Mouse (Mus musculus) skeletal muscle tissue, postnatal 0 days (tissue): Measurements from ENCODE around the gene Ehd2. TPM values are rescaled to one million over a fixed set of nuclear protein-coding genes. Genes with fewer than 3 reads are reported as not detected.

ENCODE experiments used
- polyA plus RNA-seq: library from polyadenylated mRNA; unstranded; fragments of >200 nt; fragmentation: Nextera tagmentation; extraction: Ambion mirVana; gene quantifications from 2 replicates; pipeline ENCODE4 v1.2.1, GENCODE M21; 2015

Ehd2 gene
- 66.9 and 87.8 TPM in 2 replicates for polyA plus RNA-seq

DNA sequence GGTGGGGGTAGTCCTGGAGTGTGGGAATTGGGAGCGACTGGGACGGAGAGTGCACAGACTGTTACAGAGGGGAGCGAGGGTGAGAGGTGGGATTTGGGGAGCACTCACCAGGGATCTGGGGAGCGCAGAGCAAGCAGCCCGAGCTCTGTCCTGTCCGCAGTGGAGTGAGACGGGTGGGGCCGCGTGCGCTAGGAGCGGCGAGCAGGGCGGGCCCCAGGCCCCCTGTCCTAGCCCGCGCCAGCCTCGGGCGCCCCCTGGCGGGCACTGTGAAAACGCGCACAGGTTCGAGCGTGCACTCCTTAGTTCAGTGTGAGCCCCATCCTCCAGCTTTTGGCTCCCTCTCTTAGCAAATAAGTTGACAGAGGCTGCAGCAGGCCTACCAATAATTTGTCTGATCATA is at the start of gene Ehd2:
Ehd2 (minus strand) TSS at position 256 of the 400 bp plus-strand sequence.

DNA sequence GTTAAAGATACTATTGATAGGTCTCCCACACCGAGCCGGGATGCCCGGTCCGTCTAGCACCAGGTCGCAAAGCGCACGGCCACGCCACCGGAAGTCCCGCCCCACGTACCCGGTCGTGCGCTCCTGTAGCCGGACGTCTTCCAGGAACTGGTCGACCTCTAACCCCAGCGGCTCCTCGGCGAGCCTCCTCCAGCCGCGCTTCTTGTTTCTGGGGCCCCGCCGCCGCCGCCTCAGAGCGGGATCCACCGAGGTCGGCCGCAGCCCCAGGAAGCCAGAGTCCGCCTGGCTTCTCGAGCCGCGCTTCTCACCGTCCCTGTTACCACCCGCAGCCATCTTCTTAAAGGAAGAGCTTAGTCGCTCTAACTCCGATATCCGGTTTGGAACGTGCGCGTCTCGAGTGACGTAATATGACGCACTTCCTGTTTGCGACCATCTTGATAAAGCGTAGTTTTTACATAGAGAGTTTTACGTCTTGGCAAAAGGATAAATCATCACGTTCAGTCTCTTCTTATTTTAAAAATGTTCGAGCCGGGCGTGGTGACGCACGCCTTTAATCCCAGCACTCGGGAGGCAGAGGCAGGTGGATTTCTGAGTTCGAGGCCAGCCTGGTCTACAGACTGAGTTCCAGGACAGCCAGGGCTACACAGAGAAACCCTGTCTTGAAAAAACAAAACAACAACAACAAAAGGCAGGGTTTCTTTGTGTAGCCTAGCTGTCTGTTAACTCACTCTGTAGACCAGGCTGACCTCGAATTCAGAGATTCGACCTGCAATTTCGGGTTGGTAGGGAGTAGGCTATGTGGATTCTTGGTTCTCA is 21.4 kb downstream of the Ehd2 start, which contains the start of gene Nop53:
Nop53 (minus strand) TSS at position 354 of the 816 bp plus-strand sequence.

DNA sequence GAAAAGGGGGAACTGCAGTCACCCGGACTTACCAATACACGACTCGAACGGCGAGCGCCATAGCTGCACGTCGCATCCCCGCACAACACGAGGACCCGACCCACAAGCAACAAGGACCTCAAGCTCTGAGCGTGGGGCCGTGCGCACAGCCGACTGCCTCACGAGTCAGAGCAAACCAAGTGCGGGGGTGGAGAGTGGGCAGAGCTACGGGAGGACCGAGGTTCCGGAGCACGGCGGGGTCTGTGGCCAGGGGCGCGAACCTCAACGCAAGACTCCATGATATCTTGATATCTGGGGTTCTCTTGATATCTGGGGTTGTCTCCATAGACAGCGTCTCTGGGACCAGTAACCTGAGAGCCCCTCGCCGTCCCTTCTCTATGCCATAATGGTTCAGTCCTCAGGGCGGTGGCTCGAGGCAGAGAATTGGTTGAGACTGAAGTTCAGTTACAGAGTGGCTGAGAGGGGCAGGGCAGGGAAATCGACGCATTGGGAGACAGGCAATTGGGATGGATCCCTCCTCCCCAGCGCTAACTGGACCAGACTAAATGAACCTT is 45.1 kb downstream of the Ehd2 start, which contains the start of gene Selenow:
Selenow (minus strand) TSS at position 183 of the 554 bp plus-strand sequence.

Other genes with a start within 250 kb of the Ehd2 start
- gene Obox5, start 217.4 kb downstream of the Ehd2 start, polyA plus RNA-seq: not detected in 2 replicates
- gene Obox6, start 127.9 kb downstream of the Ehd2 start, polyA plus RNA-seq: not detected in 2 replicates
- gene Crx, start 87.6 kb downstream of the Ehd2 start, polyA plus RNA-seq: not detected in 2 replicates
- not detected in 2 replicates for gene Crxos, start 85.0 kb downstream of the Ehd2 start, polyA plus RNA-seq
- gene Selenow, start 45.2 kb downstream of the Ehd2 start, polyA plus RNA-seq: 1,000 and 1,017 TPM in 2 replicates
- gene Nop53, start 21.5 kb downstream of the Ehd2 start, polyA plus RNA-seq: 158 and 170 TPM in 2 replicates
- 3.2 TPM in 2 replicates for gene Bicra, start 80.4 kb upstream of the Ehd2 start, polyA plus RNA-seq
- not detected in 2 replicates for gene Zfp541, start 94.2 kb upstream of the Ehd2 start, polyA plus RNA-seq
- 183 and 189 TPM in 2 replicates for gene Napa, start 130.9 kb upstream of the Ehd2 start, polyA plus RNA-seq
- gene Kptn, start 152.3 kb upstream of the Ehd2 start, polyA plus RNA-seq: 12.5 and 12.6 TPM in 2 replicates
- 0.04 and 0.06 TPM in 2 replicates for gene Slc8a2, start 162.3 kb upstream of the Ehd2 start, polyA plus RNA-seq
- 8.5 and 11.3 TPM in 2 replicates for gene Meis3, start 207.5 kb upstream of the Ehd2 start, polyA plus RNA-seq